Mouse (Mus musculus): ENCODE measurements around the gene Gm49384. TPM values are rescaled to one million over a fixed set of nuclear protein-coding genes. Genes with fewer than 3 reads are reported as not detected.
"Not testable (repeated sequence)": the region's sequence is repeated elsewhere in the genome, so short reads cannot be mapped to it uniquely, and the experiment has no call there.

Gm49384 gene
- polyA plus RNA-seq, 1 experiment from 2014 or later, result 30.5 TPM

DNA sequence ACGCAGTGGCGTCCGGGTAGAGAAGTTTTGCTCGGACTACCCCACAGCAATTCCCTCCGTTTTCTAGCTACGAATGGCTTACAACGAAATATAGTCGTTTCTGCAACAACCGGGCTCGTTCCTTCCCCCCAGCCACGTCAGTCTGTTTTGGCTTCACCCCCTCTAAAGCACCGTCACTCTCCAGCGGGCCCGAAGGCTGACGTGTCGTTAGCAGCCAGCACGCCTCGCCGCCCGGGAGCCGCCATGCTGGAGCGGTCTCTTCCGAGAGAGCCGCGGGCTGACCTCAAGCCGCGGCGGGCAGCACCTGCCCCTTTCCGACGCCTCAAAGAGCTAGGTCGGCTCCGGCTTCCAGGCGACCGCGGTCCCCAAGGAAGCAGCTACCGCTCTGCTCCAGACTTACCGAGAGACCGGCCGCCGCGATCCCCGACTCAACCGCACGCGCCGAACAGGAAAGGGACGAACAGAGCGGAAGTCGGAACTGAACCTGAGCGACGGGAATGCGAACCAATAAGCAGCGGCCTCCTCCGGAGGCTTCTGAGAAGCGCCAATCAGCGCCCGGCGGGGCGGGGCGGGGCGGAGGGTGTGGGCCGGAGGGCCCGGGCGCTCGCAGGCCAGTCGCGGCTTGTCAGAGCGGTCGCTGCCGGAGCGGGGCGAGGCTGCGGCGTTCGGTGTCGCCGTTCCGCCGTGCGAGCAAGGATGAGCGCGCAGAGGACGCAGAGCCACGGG lies 20.3 kb downstream of the Gm49384 start, which contains the start of the genes Rpl36al and Mgat2:
Gene Rpl36al, minus strand, starts transcription at position 501 of the 726 bp plus-strand sequence.
Gene Mgat2, plus strand, starts transcription at position 575 of the 726 bp plus-strand sequence.
- H3K9me3 ChIP-seq, result no peaks in the 10 kb centered on the region
- ATAC-seq (ENCODE audit: borderline replicate concordance, extremely low read depth, low FRiP score, low TSS enrichment), result peak; percentile 99
- peak within 1 kb of the TSS; percentile 89 for H3K27ac ChIP-seq
- H3K27me3 ChIP-seq, result no peaks in the 10 kb centered on the region
- H3K9ac ChIP-seq, result peak within 1 kb of the TSS; percentile 88
- H3K36me3 ChIP-seq, result peaks cover 24% of the 10 kb centered on the region
- peaks cover 19% of the 10 kb centered on the region for H3K4me1 ChIP-seq
- WGBS, result under 1% methylated on average over 79 of the region's 84 CpGs
- H3K4me2 ChIP-seq, result peak within 1 kb of the TSS; percentile 74
- peak within 1 kb of the TSS; percentile 69 for H3K4me3 ChIP-seq

DNA sequence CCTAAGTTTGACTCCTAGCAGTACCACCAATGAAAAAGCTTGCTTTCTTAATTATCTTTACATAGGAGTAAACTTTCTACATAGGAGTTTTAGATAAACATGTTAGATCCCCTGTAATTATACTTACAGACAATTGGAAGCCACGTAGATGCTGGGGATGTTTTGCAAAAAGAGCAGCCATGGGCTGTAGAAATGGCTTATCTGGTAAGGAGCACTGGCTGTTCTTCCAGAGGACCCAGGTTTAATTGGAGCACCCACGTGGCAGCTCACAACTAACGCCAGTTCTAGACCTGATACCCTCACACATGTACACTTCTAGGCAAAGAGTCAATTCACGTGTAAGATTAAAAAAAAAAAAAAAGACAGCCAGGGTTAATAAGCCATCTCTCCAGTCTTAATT lies 22.3 kb downstream of the Gm49384 start:
- ATAC-seq (ENCODE audit: borderline replicate concordance, extremely low read depth, low FRiP score, low TSS enrichment), result no peak
- H3K9me3 ChIP-seq, result no peaks in the 10 kb centered on the region
- no peak overlapping the region for H3K27ac ChIP-seq
- H3K4me2 ChIP-seq, result no peak overlapping the region
- peaks cover 12% of the 10 kb centered on the region for H3K36me3 ChIP-seq
- H3K9ac ChIP-seq, result no peak overlapping the region
- no peak overlapping the region for H3K4me3 ChIP-seq
- H3K27me3 ChIP-seq, result no peaks in the 10 kb centered on the region
- H3K4me1 ChIP-seq, result peaks cover 12% of the 10 kb centered on the region
- 86% methylated on average over 4 of the region's 4 CpGs for WGBS

DNA sequence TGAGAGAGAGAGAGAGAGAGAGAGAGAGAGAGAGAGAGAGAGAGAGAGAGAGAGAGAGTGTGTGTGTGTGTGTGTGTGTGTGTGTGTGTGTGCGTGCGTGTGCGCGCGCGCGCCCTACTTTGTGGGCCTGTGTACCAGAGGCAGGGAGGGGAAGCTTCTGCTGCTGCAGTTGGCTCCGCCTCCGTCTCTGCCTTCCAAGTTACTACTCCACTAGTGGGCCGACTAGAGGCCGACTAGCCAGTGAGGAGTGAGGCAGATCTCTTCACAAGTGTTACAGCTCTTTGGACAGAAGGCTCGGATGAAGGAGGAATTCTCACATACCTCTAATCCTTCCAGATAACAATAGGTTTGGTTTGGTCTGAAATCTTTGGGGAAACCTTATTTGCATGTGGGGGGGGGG lies 24.7 kb downstream of the Gm49384 start:
- WGBS, result 72% methylated on average over 12 of the region's 12 CpGs
- Histone ChIP-seq H3K4me3 (no peak overlapping the region), H3K36me3 (peaks cover 21% of the 10 kb centered on the region), H3K4me1 (no peaks in the 10 kb centered on the region), H3K27me3 (no peaks in the 10 kb centered on the region), H3K27ac (no peak overlapping the region), H3K4me2 (no peak overlapping the region), H3K9ac (no peak overlapping the region), H3K9me3 (no peaks in the 10 kb centered on the region)
- ATAC-seq (ENCODE audit: borderline replicate concordance, extremely low read depth, low FRiP score, low TSS enrichment), result no peak

DNA sequence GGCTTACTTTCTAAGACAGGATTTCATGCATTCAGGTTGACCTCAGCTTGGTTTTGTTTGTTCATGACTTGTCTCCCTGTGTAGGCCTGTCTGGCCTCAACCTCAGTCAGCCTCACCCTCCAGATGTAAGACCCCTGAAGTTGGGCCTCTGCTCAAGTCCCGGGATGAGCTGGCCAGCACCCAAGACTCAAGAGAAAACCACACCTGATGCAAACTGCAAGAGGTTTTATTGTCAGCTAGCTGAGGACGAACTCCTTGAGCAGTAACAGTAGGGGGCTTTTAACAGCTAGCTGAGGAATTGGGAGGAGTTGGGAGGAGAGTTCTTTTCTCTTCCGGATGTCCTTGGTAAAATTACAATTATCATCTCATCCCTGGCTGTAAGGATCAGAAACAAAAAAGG lies 26.5 kb downstream of the Gm49384 start:
- Histone ChIP-seq H3K9ac (no peak overlapping the region), H3K9me3 (no peaks in the 10 kb centered on the region), H3K36me3 (peaks cover 29% of the 10 kb centered on the region), H3K4me1 (no peaks in the 10 kb centered on the region), H3K27me3 (no peaks in the 10 kb centered on the region), H3K4me2 (no peak overlapping the region), H3K4me3 (no peak overlapping the region), H3K27ac (no peak overlapping the region)
- no peak for ATAC-seq (ENCODE audit: borderline replicate concordance, extremely low read depth, low FRiP score, low TSS enrichment)
- WGBS, result 78% methylated on average over 3 of the region's 3 CpGs

DNA sequence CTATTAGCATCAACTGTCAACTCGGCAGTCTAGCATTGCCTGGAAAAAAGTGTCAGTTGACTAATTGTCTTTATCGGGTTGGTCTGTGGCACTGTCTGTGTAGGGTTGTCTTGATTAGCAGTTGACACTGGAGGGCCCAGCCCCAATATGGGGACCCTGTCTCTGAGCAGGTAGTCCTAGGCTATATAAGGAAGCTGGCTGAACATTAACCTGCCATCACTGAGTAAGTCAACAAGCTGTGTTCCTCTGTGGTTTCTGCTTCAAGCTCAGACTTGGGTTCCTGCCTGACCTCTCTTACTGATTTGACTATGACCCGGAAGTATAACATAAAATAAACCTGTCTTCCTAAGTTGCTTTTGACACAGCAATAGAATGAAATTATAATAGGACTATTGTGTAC lies 28.1 kb downstream of the Gm49384 start:
- WGBS, result 89% methylated on average over 3 of the region's 3 CpGs
- H3K4me3 ChIP-seq, result no peak overlapping the region

DNA sequence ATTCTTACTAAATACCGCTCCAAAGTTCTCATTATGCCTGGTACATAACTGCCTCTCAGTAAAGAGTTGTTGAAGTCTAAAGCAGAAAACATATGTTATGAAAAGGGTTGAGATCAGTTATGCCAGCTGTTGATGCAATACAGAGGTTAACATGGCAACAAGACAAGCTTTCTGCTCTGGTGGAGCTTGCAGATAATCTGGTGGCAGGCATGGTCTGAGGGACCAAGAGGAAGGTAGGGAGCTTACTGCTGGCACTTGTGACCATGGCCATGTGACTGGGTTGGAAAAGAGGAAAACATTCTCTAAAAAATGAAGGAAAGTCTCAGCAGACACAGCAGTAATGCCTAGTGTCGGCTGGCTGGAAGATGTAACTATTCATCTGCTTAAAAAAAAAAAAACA lies 32.8 kb downstream of the Gm49384 start:
- Histone ChIP-seq H3K9me3 (no peaks in the 10 kb centered on the region), H3K9ac (no peak overlapping the region), H3K36me3 (peaks cover 23% of the 10 kb centered on the region), H3K27me3 (no peaks in the 10 kb centered on the region), H3K4me3 (no peak overlapping the region), H3K4me1 (peaks cover 18% of the 10 kb centered on the region), H3K4me2 (no peak overlapping the region), H3K27ac (no peak overlapping the region)
- no peak for ATAC-seq (ENCODE audit: borderline replicate concordance, extremely low read depth, low FRiP score, low TSS enrichment)
- WGBS, result 93% methylated on average over 2 of the region's 2 CpGs

More for the DNA sequence above, 28.1 kb downstream of the Gm49384 start:
- Histone ChIP-seq H3K27me3 (no peaks in the 10 kb centered on the region), H3K4me1 (no peaks in the 10 kb centered on the region), H3K4me2 (no peak overlapping the region), H3K36me3 (peaks cover 23% of the 10 kb centered on the region), H3K27ac (no peak overlapping the region), H3K9me3 (no peaks in the 10 kb centered on the region), H3K9ac (no peak overlapping the region)
- ATAC-seq (ENCODE audit: borderline replicate concordance, extremely low read depth, low FRiP score, low TSS enrichment), result no peak

DNA sequence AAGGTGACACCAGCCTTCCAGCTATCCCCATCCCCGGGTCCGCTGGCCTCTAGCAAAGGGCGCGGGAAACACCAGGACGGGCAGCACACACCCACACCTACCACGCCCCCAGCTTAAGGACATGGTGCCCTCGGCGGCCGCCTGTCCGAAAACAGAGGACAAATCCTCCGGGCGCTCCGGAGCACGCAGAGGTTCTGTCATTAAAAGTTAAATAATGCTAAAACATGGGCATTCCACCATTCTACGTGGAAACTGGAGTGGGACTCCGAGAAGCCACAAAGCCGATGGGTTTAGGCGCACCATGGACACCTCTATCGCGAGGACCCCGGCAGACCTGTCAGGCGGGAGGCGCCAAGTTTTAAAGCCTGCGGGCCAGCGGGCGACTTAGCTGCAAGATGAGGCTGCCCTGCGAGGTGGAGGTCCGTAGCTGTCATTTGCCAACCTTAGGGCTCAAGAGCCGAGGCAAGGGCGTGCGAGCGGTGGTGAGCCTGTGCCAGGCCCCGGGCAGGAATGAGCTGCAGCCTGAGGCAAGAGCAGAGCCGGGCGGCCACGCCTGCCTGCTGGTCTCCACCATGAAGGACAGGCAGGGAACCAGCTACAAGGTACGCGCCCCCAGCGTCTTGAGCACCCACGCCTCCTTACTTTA lies 35.5 kb downstream of the Gm49384 start, which contains the start of gene Lrr1:
Gene Lrr1, plus strand, starts transcription at position 354 of the 646 bp plus-strand sequence.
- H3K4me2 ChIP-seq, result peak within 1 kb of the TSS; percentile 88
- no peaks in the 10 kb centered on the region for H3K27me3 ChIP-seq
- peaks cover 18% of the 10 kb centered on the region for H3K4me1 ChIP-seq
- H3K4me3 ChIP-seq, result peak within 1 kb of the TSS; percentile 69
- WGBS, result under 1% methylated on average over 40 of the region's 40 CpGs
- peaks cover 11% of the 10 kb centered on the region for H3K36me3 ChIP-seq
- H3K27ac ChIP-seq, result peak within 1 kb of the TSS; percentile 69; the same call in 1 of the 2 replicates
- H3K9me3 ChIP-seq, result no peaks in the 10 kb centered on the region
- ATAC-seq (ENCODE audit: borderline replicate concordance, extremely low read depth, low FRiP score, low TSS enrichment), result peak; percentile 90
- H3K9ac ChIP-seq, result peak within 1 kb of the TSS; percentile 70

DNA sequence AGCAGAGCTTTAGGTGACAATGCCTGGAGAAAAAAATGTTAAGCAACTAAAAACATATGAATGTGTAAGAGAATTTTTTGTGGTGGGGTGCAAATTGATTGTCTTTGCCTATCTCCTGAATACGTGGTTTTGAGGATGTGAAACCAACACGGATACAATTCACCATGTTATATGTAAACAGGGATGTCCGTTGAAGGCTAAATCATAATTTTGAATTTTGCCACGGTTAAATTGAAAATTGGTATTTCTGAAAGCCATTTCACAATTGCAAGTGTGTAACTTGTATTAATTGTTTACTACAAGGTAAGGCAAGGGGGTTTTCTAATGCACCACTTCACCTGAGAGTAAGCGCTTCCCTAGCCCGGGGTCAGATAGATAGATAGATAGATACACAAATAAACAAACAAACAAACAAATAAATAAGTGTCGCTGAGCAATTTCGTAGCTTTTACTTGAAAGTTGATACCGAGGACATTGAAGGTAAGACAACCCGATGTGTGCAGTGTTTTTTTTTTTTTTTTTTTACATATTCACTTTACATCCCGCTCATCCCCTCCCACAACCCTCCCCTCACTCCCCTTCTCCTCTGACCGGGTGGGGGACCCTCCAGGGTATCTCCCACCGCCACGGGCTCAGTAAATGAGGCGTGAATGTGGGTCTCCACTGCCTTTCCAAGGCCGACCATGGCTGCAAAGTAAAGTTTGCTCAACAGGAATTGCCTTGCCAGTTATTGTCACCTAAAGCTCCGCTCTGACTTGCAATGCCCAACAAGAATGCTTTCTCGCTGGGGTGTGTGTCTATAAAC lies 36.2 kb downstream of the Gm49384 start:
- Histone ChIP-seq H3K27ac (no peak overlapping the region), H3K9me3 (no peaks in the 10 kb centered on the region), H3K36me3 (peaks cover 5% of the 10 kb centered on the region; the same call in 1 of the 2 replicates), H3K4me1 (peaks cover 18% of the 10 kb centered on the region), H3K27me3 (no peaks in the 10 kb centered on the region), H3K9ac (peak overlapping the region; percentile 70), H3K4me3 (peak overlapping the region; percentile 69), H3K4me2 (peak overlapping the region; percentile 88)
- ATAC-seq (ENCODE audit: borderline replicate concordance, extremely low read depth, low FRiP score, low TSS enrichment), result peak; percentile 32; the same call in 1 of the 2 replicates
- 5% methylated on average over 18 of the region's 18 CpGs for WGBS

DNA sequence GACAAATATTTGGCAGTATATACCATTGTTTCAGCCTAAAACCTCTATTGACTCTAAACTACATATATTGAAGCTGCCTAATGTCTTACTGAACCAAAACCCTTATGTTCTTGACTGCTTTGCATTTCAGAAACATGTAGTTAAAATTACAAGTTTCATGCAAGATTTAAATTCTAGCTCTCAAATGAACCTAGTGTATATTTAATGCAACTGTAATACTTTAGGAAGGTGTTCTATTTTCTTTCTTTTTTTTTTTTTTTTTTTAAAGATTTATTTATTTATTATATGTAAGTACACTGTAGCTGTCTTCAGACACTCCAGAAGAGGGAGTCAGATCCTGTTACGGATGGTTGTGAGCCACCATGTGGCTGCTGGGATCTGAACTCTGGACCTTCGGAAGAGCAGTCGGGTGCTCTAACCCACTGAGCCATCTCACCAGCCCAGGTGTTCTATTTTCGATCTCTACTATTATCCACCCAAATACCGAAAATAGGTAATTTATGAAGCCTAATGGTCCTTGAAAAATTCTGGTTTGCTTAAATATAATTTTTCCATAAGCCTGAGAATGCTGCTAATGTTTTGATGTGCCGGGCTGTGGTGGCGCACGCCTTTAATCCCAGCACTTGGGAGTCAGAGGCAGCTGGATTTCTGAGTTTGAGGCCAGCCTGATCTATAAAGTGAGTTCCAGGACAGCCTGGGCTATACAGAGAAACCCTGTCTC lies 37.0 kb downstream of the Gm49384 start:
- WGBS, result 69% methylated on average over 8 of the region's 8 CpGs
- H3K9ac ChIP-seq; H3K27me3 ChIP-seq; H3K9me3 ChIP-seq; H3K36me3 ChIP-seq; H3K4me3 ChIP-seq; H3K4me2 ChIP-seq; H3K27ac ChIP-seq; ATAC-seq (ENCODE audit: borderline replicate concordance, extremely low read depth, low FRiP score, low TSS enrichment): not testable (repeated sequence)
- H3K4me1 ChIP-seq, result peaks cover 18% of the 10 kb centered on the region

DNA sequence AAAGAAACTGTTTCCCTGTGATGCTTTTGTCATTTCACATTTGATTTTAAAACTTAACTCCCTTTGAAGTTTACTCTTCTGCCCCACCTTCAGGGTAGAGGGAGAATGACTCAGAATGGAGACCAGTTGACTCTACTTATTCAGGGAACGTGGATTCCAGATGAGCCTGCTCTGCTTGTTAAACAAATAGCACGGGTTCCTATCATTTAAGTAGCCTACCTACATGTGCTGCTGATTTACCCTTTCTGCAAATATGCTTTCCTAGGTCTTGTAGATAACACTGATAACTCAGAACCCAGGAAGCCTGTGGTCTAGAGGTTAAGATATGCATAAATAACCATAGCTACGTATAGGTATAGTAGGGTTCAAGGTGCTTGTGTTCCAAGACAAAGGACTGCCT lies 39.2 kb downstream of the Gm49384 start:
- Histone ChIP-seq H3K27ac (no peak overlapping the region), H3K9me3 (no peaks in the 10 kb centered on the region), H3K4me3 (no peak overlapping the region), H3K4me2 (no peak overlapping the region), H3K4me1 (peaks cover 15% of the 10 kb centered on the region), H3K9ac (no peak overlapping the region), H3K36me3 (no peaks in the 10 kb centered on the region), H3K27me3 (no peaks in the 10 kb centered on the region)
- ATAC-seq (ENCODE audit: borderline replicate concordance, extremely low read depth, low FRiP score, low TSS enrichment), result no peak
- WGBS, result 35% methylated on average over 3 of the region's 3 CpGs

DNA sequence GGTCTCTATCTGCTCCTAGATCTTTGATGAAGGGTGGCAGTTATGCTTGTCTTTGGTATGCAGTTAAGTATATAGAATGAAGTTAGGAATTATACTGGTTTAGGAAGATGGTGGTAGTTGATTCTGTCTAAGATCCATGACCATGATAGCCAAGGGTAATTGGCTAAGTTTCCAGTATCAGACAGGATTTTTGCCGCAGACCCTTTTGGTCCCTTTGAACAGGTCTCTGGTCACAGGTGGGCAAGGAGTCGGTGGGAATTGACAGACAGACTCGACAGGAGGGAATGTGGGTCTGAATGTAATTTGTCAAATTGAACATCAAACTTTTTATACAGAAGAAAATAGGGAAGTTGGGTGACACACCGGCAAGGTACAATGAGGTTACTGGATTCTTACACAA lies 40.5 kb downstream of the Gm49384 start:
- H3K9ac ChIP-seq; H3K4me2 ChIP-seq; H3K27me3 ChIP-seq; H3K4me3 ChIP-seq; H3K9me3 ChIP-seq; H3K27ac ChIP-seq; H3K36me3 ChIP-seq; ATAC-seq (ENCODE audit: borderline replicate concordance, extremely low read depth, low FRiP score, low TSS enrichment); H3K4me1 ChIP-seq: not testable (repeated sequence)
- 84% methylated on average over 4 of the region's 4 CpGs for WGBS

Measured in lung, embryonic 15.5 days (tissue).